Mouse (Mus musculus): Measurements from ENCODE around the gene Ptprm. TPM values are rescaled to one million over a fixed set of nuclear protein-coding genes. Genes with fewer than 3 reads are reported as not detected.

Gene Ptprm
- polyA plus RNA-seq, 1 experiment from 2014 or later: 31.4 TPM

DNA sequence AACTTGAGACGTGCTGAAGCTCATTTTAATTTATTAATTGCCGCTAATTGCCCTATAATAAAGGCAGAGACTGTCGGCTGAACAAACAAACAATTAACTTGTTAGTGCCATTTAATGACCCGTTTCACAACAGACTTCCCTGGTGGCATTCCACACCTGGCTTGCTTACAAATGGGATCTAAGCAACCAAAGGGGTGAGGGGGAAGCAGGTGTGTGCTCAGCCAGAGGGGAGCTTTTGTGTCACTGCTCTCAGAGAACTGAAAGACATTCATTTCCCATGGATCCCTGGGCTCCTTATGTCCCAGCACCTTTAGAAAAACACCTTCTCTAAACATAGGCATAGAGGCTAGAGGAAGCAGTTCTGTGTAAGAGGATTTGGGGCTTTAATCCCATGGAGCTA, 536.9 kb downstream of the Ptprm start:
- Histone ChIP-seq H3K9ac (no peak overlapping the region), H3K9me3 (ENCODE audit: control insufficient read depth, low read length) (no peaks in the 10 kb centered on the region), H3K4me2 (replicated peaks) (no peak overlapping the region), H3K36me3 (replicated peaks; ENCODE audit: control insufficient read depth, insufficient read depth) (no peaks in the 10 kb centered on the region), H3K4me3 (replicated peaks; ENCODE audit: low read length) (no peak overlapping the region), H3K27ac (no peak overlapping the region), H3K27me3 (ENCODE audit: control insufficient read depth, insufficient read depth, low read length) (peaks cover 3% of the 10 kb centered on the region; the same call in 1 of the 2 replicates), H3K4me1 (replicated peaks; ENCODE audit: control insufficient read depth, insufficient read depth, low read length) (0 out of 2 replicates have a peak, but pooled peaks cover 4% of the 10 kb centered on the region)
- WGBS: 66% methylated on average over 4 of the region's 4 CpGs
- DNase-seq (ENCODE audit: low spot score) (no peak), ATAC-seq (ENCODE audit: low FRiP score) (no peak)

DNA sequence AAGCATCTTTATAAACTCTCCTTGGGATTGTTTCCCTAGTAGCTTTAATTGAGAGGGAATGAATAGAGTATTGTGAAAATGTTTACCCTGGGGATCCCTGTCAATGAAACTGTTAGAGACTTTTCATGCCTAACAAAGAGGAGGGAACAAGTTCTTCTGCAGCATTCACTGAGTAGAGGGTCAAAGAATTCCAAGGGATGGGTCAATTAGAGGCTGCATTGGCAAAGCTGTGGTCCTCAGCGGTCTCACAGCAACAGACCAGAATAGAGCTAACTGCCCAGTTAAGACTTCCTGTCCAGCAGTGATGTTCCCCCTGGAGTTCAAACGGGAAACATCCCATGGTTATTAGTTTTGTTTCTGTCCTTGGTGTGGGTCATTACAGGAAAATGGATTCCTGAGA, 538.3 kb downstream of the Ptprm start:
- Histone ChIP-seq H3K36me3 (replicated peaks; ENCODE audit: control insufficient read depth, insufficient read depth) (no peaks in the 10 kb centered on the region), H3K4me2 (replicated peaks) (no peak overlapping the region), H3K9me3 (ENCODE audit: control insufficient read depth, low read length) (no peaks in the 10 kb centered on the region), H3K27me3 (ENCODE audit: control insufficient read depth, insufficient read depth, low read length) (peaks cover 3% of the 10 kb centered on the region; the same call in 1 of the 2 replicates), H3K27ac (no peak overlapping the region), H3K4me1 (replicated peaks; ENCODE audit: control insufficient read depth, insufficient read depth, low read length) (0 out of 2 replicates have a peak, but pooled peaks cover 4% of the 10 kb centered on the region), H3K9ac (no peak overlapping the region), H3K4me3 (replicated peaks; ENCODE audit: low read length) (no peak overlapping the region)
- 5% methylated on average over 2 of the region's 2 CpGs for WGBS
- ATAC-seq (ENCODE audit: low FRiP score) (no peak; the same call in 1 of the 2 replicates), DNase-seq (ENCODE audit: low spot score) (no peak)

DNA sequence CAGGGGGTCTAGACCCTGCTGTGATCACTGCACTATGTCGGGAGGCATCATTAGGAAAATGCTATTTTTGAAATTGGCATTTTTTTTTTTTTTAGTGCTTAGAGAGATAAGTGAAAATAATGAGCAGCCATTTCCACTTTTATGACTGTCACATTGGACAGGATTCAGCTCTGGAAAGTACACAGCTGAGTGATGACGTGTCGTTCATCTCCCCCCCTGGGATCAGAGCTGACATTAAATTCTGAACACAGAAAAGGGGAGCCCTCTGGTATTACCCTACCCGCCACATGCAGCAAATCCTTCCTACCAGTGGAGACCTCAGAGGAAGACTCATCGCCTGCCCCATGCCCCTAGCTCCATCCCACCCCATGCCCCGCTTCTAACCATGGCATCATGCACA, 540.5 kb downstream of the Ptprm start:
- H3K9me3 ChIP-seq (ENCODE audit: control insufficient read depth, low read length): no peaks in the 10 kb centered on the region
- no peak overlapping the region for H3K4me3 ChIP-seq (replicated peaks; ENCODE audit: low read length)
- WGBS: 63% methylated on average over 6 of the region's 6 CpGs
- H3K27me3 ChIP-seq (ENCODE audit: control insufficient read depth, insufficient read depth, low read length): peaks cover 9% of the 10 kb centered on the region; the same call in 1 of the 2 replicates
- no peaks in the 10 kb centered on the region for H3K36me3 ChIP-seq (replicated peaks; ENCODE audit: control insufficient read depth, insufficient read depth)
- ATAC-seq (ENCODE audit: low FRiP score): no peak; the same call in 1 of the 2 replicates
- 0 out of 2 replicates have a peak, but pooled peaks cover 4% of the 10 kb centered on the region for H3K4me1 ChIP-seq (replicated peaks; ENCODE audit: control insufficient read depth, insufficient read depth, low read length)
- DNase-seq (ENCODE audit: low spot score): no peak
- no peak overlapping the region for H3K9ac ChIP-seq
- no peak overlapping the region for H3K4me2 ChIP-seq (replicated peaks)
- H3K27ac ChIP-seq: no peak overlapping the region

DNA sequence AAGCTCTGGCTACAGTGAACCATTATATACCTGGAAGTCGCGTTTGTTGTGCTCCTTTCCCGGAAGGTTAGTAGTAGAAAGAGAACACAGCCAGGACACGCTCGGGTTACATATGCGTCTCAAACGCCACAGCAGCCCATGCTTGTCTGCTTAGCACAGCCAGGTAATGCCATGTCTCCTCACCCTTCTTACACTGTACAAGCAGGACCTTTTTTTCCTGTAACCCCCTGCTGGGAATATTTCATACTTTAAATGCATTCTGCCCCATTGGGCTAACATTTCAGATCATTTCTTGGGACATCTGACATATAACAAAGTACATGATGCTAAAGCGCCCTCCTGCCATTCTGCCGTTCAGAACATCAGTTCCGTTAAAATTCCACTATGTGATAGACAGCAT, 540.9 kb downstream of the Ptprm start:
- H3K4me2 ChIP-seq (replicated peaks): no peak overlapping the region
- no peak overlapping the region for H3K9ac ChIP-seq
- 79% methylated on average over 10 of the region's 10 CpGs for WGBS
- H3K4me1 ChIP-seq (replicated peaks; ENCODE audit: control insufficient read depth, insufficient read depth, low read length): 0 out of 2 replicates have a peak, but pooled peaks cover 4% of the 10 kb centered on the region
- H3K36me3 ChIP-seq (replicated peaks; ENCODE audit: control insufficient read depth, insufficient read depth): no peaks in the 10 kb centered on the region
- peaks cover 9% of the 10 kb centered on the region; the same call in 1 of the 2 replicates for H3K27me3 ChIP-seq (ENCODE audit: control insufficient read depth, insufficient read depth, low read length)
- no peak overlapping the region for H3K27ac ChIP-seq
- H3K9me3 ChIP-seq (ENCODE audit: control insufficient read depth, low read length): no peaks in the 10 kb centered on the region
- ATAC-seq (ENCODE audit: low FRiP score) (no peak), DNase-seq (ENCODE audit: low spot score) (no peak)
- H3K4me3 ChIP-seq (replicated peaks; ENCODE audit: low read length): no peak overlapping the region

DNA sequence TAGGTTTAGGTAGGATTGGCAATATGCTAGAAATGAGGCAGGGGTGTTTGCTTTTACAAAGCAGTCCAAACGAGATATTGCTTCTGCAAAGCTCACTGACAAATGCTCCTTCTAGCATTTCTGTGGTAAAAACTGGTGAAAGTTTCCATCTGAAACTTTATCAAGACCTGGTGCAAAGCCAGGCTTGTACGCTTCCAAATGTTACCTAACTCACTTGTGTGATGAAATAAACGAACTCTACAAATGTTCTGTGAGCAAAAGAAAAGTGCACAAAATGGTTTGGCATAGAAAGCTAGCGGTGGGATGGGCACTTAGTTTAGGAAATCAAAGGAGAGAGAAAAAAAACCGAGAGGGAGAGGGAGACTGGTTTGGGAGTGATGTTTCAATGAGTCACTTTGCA, 544.5 kb downstream of the Ptprm start:
- H3K4me2 ChIP-seq (replicated peaks): no peak overlapping the region
- H3K27me3 ChIP-seq (ENCODE audit: control insufficient read depth, insufficient read depth, low read length): 0 out of 2 replicates have a peak, but pooled peaks cover 9% of the 10 kb centered on the region
- no peaks in the 10 kb centered on the region for H3K4me1 ChIP-seq (replicated peaks; ENCODE audit: control insufficient read depth, insufficient read depth, low read length)
- no peak overlapping the region for H3K27ac ChIP-seq
- no peak overlapping the region for H3K4me3 ChIP-seq (replicated peaks; ENCODE audit: low read length)
- no peaks in the 10 kb centered on the region for H3K9me3 ChIP-seq (ENCODE audit: control insufficient read depth, low read length)
- H3K36me3 ChIP-seq (replicated peaks; ENCODE audit: control insufficient read depth, insufficient read depth): no peaks in the 10 kb centered on the region
- no peak for ATAC-seq (ENCODE audit: low FRiP score)
- no peak overlapping the region for H3K9ac ChIP-seq
- 82% methylated on average over 5 of the region's 5 CpGs for WGBS
- DNase-seq (ENCODE audit: low spot score): no peak

DNA sequence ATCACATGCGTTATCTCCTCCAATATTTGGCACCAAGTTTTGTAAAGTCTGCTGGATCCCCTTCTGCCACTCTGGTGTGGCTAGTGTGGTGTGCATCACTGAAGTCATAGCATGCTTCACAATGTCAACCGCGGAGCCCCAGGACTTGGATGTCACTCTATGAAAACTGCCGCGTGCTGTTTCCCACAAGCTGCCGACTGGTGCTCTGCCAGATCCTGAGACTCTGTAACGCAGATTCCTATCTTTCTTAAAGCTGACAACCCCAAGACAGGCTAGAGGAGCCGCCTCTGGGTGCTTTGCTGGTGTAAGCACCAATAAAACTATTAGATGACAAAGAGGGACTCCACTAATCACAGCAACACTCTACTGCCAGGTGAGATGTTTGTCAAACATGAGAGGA, 546.1 kb downstream of the Ptprm start:
- Histone ChIP-seq H3K4me1 (replicated peaks; ENCODE audit: control insufficient read depth, insufficient read depth, low read length) (no peaks in the 10 kb centered on the region), H3K27me3 (ENCODE audit: control insufficient read depth, insufficient read depth, low read length) (0 out of 2 replicates have a peak, but pooled peaks cover 9% of the 10 kb centered on the region), H3K4me3 (replicated peaks; ENCODE audit: low read length) (no peak overlapping the region), H3K27ac (no peak overlapping the region), H3K9me3 (ENCODE audit: control insufficient read depth, low read length) (no peaks in the 10 kb centered on the region), H3K4me2 (replicated peaks) (no peak overlapping the region), H3K9ac (no peak overlapping the region), H3K36me3 (replicated peaks; ENCODE audit: control insufficient read depth, insufficient read depth) (no peaks in the 10 kb centered on the region)
- DNase-seq (ENCODE audit: low spot score) (no peak), ATAC-seq (ENCODE audit: low FRiP score) (no peak)
- WGBS: 83% methylated on average over 8 of the region's 8 CpGs

DNA sequence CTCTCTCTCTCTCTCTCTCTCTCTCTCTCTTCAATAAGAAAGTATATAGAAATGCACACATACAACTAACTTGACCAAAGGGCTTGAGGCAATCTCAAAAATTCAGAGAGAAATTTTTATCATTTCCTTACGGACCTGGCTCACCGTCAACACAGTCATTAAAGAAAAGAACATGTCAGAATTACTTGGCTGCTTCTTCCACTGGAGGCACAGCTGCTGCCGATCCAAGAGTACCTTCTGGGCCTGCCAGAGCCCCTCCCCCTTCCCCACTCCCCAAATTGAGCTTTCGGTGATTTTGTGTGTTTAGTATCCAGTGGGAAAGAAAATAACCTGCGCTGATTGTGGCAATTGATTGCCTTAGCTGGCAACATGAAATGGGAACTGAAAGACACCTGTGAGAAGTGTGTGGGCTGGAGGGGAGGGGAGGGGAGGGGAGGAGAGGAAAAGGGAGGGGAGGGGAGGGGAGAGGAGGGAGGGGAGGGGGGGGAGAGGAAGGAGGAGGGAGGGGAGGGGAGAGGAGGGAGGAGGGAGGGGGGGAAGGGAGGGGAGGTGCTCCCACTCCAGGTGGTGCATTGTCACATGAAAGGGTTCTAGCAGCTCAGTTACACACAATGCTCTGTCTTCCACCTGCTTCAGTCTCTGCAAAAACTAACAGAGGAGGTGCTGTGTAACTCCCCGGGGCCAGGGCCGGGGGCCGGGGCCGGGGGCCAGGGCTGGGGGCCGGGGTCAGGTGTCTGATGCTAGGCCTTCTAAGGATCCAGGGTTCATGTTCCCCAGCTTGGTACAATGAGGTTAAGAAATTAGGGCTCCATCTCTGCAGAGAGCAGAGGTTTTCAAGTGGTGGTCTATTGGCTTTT, 552.2 kb downstream of the Ptprm start:
- ATAC-seq (ENCODE audit: low FRiP score) (no peak), DNase-seq (ENCODE audit: low spot score) (no peak)
- H3K36me3 ChIP-seq (replicated peaks; ENCODE audit: control insufficient read depth, insufficient read depth): no peaks in the 10 kb centered on the region
- H3K4me3 ChIP-seq (replicated peaks; ENCODE audit: low read length): no peak overlapping the region
- H3K9me3 ChIP-seq (ENCODE audit: control insufficient read depth, low read length): no peaks in the 10 kb centered on the region
- no peak overlapping the region for H3K9ac ChIP-seq
- 34% methylated on average over 10 of the region's 10 CpGs for WGBS
- no peak overlapping the region for H3K4me2 ChIP-seq (replicated peaks)
- H3K4me1 ChIP-seq (replicated peaks; ENCODE audit: control insufficient read depth, insufficient read depth, low read length): no peaks in the 10 kb centered on the region
- H3K27ac ChIP-seq: no peak overlapping the region
- H3K27me3 ChIP-seq (ENCODE audit: control insufficient read depth, insufficient read depth, low read length): no peaks in the 10 kb centered on the region

DNA sequence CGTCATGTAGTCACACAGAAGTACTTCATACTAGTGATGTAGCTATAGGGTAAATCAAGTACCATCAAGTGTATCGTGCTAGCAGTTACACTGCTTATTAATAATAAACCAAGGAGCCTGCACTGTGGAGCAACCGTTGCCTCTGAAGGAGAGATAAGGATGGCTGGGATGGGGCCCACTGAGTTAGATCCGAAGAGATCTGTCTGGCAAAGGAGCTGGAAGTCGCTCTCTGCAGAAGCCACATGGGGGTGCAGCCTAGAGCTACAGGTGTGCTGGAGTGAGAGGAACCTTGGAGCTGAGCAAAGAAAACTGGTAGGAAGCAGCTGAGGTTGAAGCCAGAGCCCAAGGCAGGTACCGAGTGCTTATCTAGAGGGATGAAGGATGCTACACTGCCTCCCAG, 554.0 kb downstream of the Ptprm start:
- DNase-seq (ENCODE audit: low spot score) (no peak), ATAC-seq (ENCODE audit: low FRiP score) (no peak)
- no peak overlapping the region for H3K27ac ChIP-seq
- WGBS: 92% methylated on average over 6 of the region's 6 CpGs
- H3K27me3 ChIP-seq (ENCODE audit: control insufficient read depth, insufficient read depth, low read length): no peaks in the 10 kb centered on the region
- H3K9me3 ChIP-seq (ENCODE audit: control insufficient read depth, low read length): no peaks in the 10 kb centered on the region
- H3K9ac ChIP-seq: no peak overlapping the region
- H3K4me3 ChIP-seq (replicated peaks; ENCODE audit: low read length): no peak overlapping the region
- H3K4me2 ChIP-seq (replicated peaks): no peak overlapping the region
- H3K4me1 ChIP-seq (replicated peaks; ENCODE audit: control insufficient read depth, insufficient read depth, low read length): no peaks in the 10 kb centered on the region
- H3K36me3 ChIP-seq (replicated peaks; ENCODE audit: control insufficient read depth, insufficient read depth): no peaks in the 10 kb centered on the region

DNA sequence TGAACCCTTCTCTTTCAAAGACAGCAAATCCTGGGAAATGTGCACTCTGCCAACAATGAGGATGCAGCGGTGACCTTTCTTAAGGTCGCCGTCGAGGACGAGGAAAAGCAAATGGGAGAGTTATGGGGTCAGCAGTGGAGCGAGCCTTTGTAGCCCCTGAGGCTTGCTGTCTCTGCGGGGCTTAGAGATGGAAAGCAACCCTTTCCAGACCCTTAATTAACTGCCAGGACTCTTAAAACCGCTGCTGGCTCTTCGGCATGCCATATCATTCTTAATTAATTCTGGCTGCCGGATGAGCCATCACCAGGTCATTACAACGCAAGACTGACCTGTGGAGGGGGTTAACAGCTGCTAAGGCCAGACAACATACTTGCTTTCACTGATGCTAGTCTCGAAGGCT, 568.1 kb downstream of the Ptprm start:
- H3K9ac ChIP-seq: no peak overlapping the region
- 26% methylated on average over 12 of the region's 12 CpGs for WGBS
- H3K9me3 ChIP-seq (ENCODE audit: control insufficient read depth, low read length): no peaks in the 10 kb centered on the region
- H3K27me3 ChIP-seq (ENCODE audit: control insufficient read depth, insufficient read depth, low read length): no peaks in the 10 kb centered on the region
- no peak overlapping the region for H3K4me3 ChIP-seq (replicated peaks; ENCODE audit: low read length)
- H3K36me3 ChIP-seq (replicated peaks; ENCODE audit: control insufficient read depth, insufficient read depth): no peaks in the 10 kb centered on the region
- H3K27ac ChIP-seq: no peak overlapping the region
- no peak overlapping the region for H3K4me2 ChIP-seq (replicated peaks)
- ATAC-seq (ENCODE audit: low FRiP score) (no peak), DNase-seq (ENCODE audit: low spot score) (no peak)
- peaks cover 16% of the 10 kb centered on the region for H3K4me1 ChIP-seq (replicated peaks; ENCODE audit: control insufficient read depth, insufficient read depth, low read length)
